Mouse (Mus musculus): ENCODE results near the gene Aaed1.
A peak's percentile ranks its signal among the peaks of the same experiment; 100 is the strongest.

Gene Aaed1

DNA sequence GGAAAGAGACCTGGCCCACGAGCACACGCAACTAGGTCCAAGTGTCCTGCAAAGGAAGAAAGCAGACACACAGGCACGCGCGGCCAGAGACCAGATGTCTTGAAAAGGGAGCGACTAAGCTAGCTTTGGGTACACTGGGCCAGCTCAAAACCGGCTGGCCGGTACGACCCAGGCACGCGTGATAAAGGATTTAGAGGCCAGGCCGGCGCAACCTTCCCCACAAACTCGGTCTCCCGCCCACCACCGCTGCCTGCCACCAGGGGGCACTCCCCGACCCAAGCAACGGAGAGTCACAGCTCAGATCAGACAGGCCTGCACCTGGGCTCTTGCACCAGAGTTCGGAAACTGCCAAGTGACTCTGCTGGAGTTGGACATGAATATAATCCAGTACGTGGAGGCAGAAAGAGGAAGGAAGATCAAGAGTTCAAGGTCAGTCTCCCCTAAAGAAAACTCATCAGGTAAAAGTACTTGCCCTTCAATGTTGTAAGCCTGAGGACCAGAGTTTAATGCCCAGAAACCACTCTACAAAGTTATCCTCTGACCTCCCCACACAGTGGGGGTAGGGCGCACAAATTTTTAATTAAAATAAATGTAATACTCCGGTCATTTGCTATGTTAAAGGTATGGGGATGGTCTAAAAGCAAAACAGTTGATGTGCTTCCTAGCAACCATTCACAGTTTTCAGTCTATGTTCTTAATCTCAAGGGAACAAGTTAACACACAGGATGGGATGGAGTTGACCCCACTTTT is 63.6 kb downstream of the Aaed1 start:
- DNase-seq: peak; percentile 86

DNA sequence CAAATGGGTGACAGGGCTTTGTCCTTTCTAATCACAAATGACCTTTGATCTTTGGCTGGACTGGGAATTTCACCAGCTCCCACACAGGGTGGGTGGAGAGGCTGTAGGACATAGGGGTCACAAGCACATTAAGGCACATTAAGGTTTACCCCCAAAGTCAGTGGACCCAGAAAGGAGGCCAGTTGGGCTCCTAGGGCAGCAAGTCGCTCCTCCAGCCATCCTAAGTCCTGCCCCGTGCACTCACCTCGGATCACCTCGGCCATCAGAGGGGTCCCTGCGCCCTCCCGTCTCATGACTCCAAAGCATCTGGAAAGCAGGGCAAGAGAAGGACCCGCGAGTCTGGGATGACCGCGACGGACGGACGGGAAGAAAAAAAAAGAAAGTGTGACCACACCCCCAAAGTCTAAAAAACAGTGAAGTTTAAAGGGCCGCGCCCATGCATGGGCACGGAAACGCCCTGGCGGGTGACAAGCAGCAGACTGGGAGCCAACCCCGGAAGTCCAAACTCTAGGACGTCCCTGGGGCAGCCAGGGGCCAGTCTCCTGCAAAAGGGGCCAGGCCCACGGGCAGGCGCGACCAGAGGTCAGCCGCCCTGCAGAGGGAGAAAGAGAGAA is 64.2 kb downstream of the Aaed1 start:
- DNase-seq: peak; percentile 17

DNA sequence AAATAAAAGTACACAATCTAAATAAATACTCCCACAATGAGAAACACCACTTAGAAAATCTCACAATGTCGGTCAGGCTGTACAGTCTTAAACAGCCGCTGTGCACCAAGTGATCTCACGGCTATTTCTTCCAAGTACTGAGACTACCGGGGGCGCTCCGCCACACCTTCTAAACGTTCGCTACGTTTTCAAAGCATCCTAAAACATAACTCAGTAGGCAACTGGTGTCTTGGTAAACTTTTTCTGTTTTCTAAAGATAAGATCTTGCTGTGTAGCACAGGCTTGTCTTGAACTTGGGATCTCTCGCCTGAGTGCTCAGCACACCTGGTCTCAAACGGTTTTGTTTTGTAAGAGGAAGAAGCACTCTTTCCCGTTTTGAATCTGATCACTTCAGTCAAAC is 66.4 kb downstream of the Aaed1 start:
- DNase-seq: no peak

DNA sequence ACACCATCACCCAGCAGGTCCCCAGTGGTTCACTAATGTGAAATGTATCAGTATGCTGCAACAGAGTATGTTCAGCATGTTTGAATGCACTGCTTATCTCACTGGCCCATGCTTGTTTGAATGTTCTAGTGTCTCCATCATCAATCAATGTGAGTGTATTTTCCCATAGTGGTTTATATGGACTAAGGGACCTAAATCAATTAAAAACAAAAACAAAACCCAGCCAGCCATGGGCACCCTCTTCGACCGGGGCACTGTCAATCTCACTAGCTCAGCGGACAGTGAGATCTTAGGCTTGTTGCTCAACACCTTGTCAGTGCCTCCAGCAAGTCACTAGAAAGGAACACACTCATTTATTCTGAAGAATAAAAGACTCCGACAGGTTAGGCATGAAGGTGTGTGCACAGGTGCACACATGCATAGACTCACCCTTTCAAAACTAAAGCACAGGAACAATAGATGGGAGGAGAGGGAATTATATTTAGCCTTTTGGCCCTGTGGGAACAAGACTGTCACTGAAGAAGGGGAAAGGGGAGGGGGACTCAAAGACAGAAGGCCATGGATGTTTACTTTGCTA is 67.7 kb downstream of the Aaed1 start:
- DNase-seq: no peak

DNA sequence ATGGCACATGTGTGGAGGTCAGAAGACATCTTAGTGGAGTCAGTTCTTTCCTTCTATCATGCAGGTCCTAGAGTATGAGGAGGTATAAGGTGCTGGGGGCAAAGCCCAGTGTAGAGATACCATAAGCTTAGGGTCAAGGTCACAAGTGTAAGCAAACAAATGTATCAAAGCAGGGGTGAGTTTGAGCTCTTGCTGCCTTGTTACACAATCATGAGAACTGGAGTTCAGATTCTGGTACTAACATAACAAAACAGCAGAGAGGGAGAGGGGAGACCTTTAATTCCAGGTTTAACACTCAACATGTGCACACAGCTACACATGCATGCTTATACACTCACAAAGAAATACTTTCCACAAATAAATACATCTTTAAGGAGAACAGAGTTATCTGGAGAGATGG is 69.8 kb downstream of the Aaed1 start:
- no peak for DNase-seq

DNA sequence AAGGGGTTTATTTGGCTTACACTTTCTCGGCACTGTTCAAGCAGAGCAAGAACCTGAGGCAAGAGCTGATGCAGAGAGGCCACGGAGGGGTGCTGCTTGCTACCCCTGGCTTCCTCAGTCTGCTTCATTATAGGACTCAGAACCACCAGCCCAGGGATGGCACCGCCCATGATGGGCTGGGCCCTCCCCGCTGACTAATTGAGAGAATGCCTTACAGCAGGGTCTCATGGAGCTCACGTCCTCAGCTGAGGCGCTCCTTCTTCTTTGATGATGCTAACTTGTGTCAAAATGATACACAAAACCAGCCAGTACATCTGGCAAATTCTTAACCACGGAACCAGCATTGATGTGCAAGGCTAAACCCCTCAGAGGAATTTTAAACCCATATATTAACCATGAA is 71.9 kb downstream of the Aaed1 start:
- no peak for DNase-seq

DNA sequence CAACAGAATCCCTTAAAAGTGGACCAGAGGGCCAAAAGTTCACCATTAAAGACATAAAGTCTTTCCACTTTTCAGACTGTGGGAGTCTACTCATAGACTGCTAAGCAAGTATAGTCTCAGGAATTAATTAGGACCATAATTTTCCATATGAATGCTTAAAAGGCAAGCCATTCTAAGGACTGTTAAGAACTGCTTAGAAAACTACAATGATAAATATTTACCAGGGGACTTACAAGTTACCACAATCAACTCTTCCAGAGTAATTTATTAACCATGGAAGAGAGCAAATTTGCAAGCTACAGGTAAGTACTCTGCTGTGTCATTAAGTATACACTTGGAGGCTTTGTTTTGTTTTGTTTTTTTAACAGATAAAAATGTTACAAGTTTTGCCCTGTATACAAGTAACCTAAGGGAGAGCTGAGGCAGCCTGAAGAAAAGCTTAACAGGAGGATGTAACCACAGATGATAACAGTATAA is 74.8 kb downstream of the Aaed1 start:
- DNase-seq: no peak

DNA sequence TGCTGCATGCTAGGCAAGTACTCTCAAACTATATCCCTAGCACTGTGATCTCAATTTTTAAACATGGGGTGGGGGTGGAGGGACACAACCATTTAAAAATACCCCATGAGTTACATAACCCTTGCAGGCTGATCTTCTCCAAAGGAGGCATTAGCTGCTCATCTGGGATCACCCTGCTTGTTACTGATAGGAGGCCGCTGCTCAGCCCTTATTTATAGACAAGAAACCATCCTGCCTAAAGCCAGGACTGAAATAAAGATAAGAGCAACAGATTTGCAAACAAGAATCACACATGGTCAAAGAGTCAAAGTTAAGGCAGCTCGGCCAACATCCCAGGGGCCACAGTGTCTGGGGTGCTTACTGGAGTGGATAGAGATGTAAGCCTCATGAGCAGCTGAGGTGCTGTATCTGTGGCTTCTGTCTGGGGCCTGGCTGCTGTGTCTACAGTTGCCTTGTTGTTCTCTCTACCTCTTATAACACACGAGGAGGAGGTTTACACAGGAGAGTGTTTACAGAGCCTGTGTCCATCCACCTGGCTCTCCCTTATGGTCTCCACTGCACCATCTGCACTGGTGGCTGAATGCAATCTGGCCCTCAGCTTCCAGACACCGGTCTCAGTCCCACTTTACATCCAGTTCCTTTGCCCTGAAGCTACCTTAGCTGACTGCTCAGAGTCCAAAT is 75.4 kb downstream of the Aaed1 start:
- no peak for DNase-seq

DNA sequence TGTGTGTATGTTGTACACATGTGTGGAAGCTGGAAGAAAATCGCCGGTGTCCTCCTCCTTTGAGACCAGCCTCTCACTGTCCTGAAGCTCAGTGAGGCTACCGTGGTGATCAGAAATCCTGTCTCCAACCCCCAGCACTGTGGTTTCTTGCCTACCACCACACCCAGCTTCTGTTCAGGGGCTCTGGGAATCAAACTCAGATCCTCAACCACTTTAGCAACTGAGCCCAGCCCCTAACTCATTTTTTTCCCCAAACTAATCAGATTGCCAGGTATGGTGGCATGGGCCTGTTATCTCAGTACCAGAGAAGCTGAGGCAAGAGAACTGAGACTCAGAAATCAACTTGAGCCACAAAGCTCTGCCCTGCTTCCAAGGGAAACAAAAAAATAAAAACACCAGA is 76.7 kb downstream of the Aaed1 start:
- no peak for DNase-seq

DNA sequence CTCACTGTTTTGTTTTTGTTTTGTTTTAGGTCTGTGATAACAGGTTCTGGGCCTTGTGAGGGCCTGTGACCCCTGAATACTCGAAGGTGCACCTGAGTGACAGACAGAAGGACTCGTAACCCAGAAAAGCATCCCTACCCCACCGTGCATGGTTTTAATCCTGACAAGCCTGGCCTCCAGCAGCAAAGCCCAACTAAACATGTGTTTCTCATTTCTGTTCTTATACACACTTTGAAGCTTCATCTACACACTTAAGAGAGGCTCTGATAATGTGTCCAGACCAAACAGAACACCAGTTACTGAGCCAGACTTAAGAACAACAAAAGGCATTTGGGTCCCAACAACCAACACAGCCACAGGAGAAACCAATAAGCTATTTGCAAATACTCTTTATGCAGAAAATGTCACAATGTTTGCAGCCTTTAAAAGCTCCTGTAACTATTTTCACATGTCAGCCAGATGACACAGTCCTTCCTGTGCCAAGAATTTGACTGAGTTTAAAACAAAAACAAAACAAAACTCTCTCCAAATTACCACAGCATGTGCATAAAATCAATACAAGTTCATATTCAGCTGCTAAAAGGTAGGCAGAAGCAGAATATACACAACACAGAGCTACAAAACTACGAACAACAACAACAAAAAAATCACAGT is 77.3 kb downstream of the Aaed1 start:
- no peak for DNase-seq

DNA sequence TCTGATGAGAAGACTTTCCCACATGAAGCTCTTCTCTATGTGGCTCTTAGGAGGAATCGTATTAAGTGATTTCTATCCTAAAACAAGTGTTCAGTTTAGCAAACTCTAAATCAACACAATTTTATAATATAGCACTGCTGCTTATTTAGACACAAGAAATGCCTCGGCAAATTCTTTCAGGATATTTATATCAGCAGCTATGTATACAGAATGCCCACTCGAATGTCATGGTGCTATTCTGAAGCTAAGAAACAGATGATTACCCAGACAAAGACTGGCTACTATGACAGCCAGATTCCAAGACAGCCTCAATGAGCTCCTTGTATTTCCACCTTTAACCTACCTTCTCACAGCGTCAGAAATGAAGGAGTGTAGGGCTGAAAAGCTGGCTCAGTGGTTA is 79.4 kb downstream of the Aaed1 start:
- no peak for DNase-seq

DNA sequence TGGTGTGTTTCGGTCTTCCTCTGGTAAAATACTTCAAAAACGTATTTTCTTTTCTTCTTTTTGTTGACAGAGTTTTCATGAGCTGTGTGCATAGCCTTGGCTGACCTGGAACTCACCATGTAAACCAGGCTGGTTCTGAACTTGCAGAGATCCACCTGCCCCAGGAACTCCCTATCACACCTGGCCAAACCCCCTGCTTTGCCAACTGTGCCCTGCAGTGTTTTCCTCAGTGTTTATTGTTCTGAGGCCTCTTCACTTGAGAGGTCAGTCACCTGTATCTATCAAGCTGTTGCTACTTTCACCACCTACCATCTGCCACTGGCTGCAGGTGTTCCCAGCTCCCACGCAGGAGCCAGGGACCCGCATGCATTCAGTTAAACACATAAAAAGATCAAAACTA is 85.8 kb downstream of the Aaed1 start:
- DNase-seq: no peak

DNA sequence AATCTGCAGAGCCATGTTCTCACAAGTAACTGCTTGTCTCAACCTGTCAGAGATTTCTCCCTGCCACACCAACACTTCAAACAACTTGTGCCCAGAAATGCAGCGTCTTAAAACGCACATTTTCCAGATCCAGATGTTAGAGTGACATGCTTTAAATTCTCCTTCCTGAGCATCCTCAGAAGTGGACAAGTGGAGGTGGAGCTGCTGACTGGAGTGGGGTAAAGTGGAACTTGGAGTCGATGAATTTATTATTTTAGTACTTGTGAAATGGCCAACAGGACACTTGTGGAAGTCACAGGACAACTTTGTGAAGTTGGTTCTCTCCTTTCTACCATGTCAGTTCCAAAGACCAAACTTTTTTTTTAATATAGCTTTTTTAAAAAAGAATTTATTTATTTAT is 86.8 kb downstream of the Aaed1 start:
- DNase-seq: no peak
